Mouse (Mus musculus): Measurements from ENCODE around the gene Glyr1. TPM values are rescaled to one million over a fixed set of nuclear protein-coding genes. Genes with fewer than 3 reads are reported as not detected.

Glyr1 gene
- total RNA-seq (2021) = 100 to 1,000 TPM; 110 to 111 TPM
- long read RNA-seq, experiment 1, transcript Glyr1-202 (16 exons, 3,292 nt) = major isoform, 14 of 57 reads
- long read RNA-seq, experiment 1, transcript Glyr1-201 (16 exons, 3,280 nt) = minor isoform, 13 of 57 reads
- long read RNA-seq, experiment 1, partial matches to known transcripts = 11 of 57 reads
- long read RNA-seq, experiment 1, other reads (novel, unspliced or antisense) = 18 of 57 reads
- long read RNA-seq, experiment 2, transcript Glyr1-201 (16 exons, 3,280 nt) = minor isoform, 91 of 276 reads
- long read RNA-seq, experiment 2, transcript Glyr1-202 (16 exons, 3,292 nt) = major isoform, 93 of 276 reads
- long read RNA-seq, experiment 2, partial matches to known transcripts = 34 of 276 reads
- long read RNA-seq, experiment 2, other reads (novel, unspliced or antisense) = 54 of 276 reads

DNA sequence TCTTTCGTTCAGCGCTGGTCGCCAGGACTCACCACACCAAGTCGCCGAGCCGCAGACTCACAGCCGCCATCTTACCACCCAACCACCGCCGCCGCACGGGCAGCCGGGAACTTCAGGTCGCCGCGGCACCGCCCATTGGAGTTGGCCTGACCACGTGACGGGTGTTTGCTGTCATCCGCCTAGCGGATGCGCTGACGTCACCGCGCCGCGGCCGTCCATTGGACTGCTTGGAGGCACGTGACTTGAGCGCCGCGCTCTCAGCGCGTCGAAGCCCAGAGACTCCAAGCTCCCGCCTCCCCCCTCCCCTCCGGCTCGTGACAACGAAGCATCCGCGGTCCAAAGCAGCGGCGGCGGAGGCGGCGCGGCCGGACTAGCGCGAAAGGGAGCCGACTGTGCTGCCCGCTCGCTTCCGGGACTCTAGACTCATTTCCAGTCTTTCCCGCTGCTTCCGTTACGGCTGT is at the start of gene Glyr1, which contains the start of gene Ubn1:
Glyr1 (minus strand) TSS at position 90 of the 461 bp plus-strand sequence.
Ubn1 (plus strand) TSS at position 284 of the 461 bp plus-strand sequence.
- peak; percentile 95 to 98 for DNase-seq (ENCODE audit: low spot score in 2 of 2)

GRCm38 (mm10) chr16:5096504-5096903 is 46.8 kb upstream of the Glyr1 start:
- no peak for DNase-seq (ENCODE audit: low spot score in 2 of 2)

- DNase-seq (ENCODE audit: low spot score in 2 of 2) = no peak
Observed at GRCm38 (mm10) chr16:5093285-5093684, 43.6 kb upstream of the Glyr1 start.

GRCm38 (mm10) chr16:5089021-5089420 is 39.4 kb upstream of the Glyr1 start:
- DNase-seq (ENCODE audit: low spot score in 2 of 2) = no peak

DNA sequence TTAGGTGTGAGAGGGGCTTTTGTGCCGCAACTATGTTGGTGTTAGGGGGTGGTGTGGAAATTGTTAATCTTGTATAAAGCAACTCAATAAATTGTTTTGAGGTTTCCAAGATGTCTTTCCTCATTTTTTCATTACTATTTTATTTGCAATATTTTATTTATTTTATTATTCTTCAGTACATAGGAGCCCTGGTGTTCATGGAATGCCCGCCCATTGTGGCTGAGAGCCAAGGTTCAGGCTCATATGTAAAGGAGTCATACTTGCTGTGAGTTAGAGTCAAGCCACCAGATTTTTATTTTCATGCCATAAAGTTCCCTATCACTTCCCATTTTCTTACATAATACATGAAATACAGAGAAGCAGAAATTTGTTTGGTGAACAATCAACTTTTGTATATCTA is 36.5 kb upstream of the Glyr1 start:
- DNase-seq (ENCODE audit: low spot score in 2 of 2) = no peak

GRCm38 (mm10) chr16:5085196-5085595 is 35.5 kb upstream of the Glyr1 start:
- DNase-seq (ENCODE audit: low spot score in 2 of 2) = no peak

GRCm38 (mm10) chr16:5074341-5074740 is 24.7 kb upstream of the Glyr1 start:
- DNase-seq (ENCODE audit: low spot score in 2 of 2) = no peak

DNA sequence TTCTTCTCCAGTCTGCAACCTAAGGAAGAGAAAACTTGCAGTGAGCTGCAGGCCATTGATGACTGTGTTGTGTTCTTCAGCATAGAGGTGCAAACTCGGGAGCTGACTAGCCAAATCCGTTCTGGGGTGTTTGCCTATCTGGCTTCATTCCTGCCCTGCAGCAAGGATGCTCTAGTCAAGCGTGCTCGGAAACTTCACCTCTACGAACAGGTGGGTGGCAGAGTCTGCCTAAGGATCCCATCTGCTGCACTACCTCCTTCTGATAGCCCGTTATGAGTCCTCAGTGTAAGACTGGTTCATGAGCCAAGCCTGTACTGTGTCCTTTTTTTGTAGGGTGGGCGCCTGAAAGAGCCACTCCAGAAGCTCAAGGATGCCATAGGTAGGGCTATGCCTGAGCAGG is 22.3 kb upstream of the Glyr1 start:
- DNase-seq (ENCODE audit: low spot score in 2 of 2) = no peak

DNA sequence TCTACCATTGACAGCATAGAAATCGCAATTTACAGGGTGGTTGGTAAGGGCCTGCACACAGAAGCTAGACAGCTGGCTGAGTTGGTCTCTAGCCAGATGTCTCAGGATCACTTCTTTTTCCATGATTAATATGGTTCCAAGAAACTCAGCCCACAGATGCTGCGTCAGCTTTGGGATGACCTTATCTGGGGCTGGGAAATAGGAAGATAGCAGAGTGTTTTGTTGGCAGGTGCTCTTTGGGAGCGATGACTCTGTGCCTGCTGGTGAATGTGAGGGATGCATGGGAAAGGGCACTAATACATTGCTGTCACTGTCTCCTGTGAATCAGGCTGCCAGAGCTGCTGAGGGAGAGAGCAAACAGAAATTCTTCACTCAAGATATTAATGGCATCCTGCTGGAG is 20.7 kb upstream of the Glyr1 start:
- DNase-seq (ENCODE audit: low spot score in 2 of 2) = no peak

- DNase-seq (ENCODE audit: low spot score in 2 of 2) = no peak
Observed at GRCm38 (mm10) chr16:5063472-5063871, 13.8 kb upstream of the Glyr1 start.

DNA sequence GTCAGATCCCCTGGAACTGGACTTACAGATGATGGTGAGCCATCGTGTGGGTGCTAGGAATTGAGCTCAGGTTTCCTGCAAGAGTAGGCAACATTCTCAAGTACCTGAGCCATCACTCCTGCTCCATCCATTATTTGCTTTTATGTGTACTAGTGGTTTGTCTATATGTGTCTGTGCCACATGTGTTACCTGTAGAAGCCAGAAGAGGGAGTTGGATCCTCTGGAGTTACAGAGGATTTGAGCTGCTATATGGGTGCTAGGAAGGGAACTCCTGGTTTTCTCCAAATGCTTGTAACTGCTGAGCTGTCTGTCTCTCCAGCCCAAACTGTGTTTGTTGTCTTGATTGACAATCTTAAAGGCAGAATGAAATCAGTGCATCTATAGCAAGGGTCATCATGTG is 8.5 kb upstream of the Glyr1 start:
- DNase-seq (ENCODE audit: low spot score in 2 of 2) = no peak

- DNase-seq (ENCODE audit: low spot score in 2 of 2) = peak in 1 of 2 experiments; percentile 62
Observed at GRCm38 (mm10) chr16:5050251-5051110, 818 bp upstream of the Glyr1 start.

GRCm38 (mm10) chr16:5049182-5049773 is 385 bp downstream of the Glyr1 start:
- peak in 1 of 2 experiments; percentile 11 for DNase-seq (ENCODE audit: low spot score in 2 of 2)

GRCm38 (mm10) chr16:5045322-5045721 is 4.3 kb downstream of the Glyr1 start:
- no peak for DNase-seq (ENCODE audit: low spot score in 2 of 2)

GRCm38 (mm10) chr16:5036649-5037234 is 12.9 kb downstream of the Glyr1 start:
- DNase-seq (ENCODE audit: low spot score in 2 of 2) = no peak

DNA sequence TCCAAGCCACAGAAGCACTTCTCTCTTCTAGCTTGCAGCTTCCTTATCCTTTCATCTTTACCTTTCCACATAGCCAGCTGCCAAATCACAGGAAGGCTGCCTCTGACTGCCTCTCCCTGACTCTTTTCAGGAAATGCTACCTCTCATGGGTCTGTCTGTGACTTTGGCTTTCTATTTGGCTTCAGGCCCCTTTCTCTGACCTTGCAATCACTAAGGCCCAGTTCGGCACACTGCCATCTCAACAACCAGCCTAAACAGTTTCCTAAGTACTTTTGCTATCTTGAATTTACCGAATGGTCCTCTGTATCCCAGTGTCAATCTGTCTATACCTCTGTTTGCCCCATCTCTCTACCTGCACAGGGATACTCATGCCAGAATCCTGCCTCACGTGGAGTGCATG is 14.1 kb downstream of the Glyr1 start:
- DNase-seq (ENCODE audit: low spot score in 2 of 2) = no peak

DNA sequence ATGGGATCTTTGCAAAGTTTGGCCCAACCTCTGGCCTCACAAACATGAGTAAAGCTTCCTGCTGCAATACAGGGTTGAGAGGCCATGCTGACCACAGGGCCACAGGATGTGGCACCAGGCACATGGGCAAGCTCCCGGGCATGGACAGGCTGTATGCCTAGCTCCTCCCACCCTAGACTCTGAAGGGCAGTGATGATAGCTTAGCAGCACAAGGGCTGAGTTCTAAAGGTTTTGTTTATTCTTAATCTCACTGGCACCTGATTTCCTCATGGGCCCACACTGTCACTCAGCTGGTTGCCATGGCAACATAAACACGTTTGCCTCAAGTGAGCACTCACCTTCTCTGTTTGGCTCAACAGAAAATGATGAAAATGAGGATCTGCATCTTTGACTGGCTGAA is 19.8 kb downstream of the Glyr1 start:
- no peak for DNase-seq (ENCODE audit: low spot score in 2 of 2)

DNA sequence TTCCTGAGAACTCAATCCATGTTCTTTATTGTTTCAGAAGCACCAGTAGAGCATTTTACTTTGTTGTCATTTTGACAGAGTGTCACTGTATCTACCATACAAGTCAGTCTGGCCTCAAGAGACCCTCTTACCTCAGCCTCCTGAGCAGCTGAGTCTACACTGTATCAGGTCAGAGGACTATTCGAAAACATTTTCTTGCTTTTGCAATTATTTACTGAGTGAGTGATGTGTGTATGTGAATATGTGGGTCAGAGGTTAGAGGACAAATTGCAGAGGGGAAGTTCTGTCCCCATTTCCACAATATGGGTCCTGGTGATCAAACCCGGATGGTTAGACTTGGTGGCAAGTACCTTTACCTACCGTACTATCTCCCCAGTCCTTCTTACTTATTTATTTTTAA is 25.6 kb downstream of the Glyr1 start:
- DNase-seq (ENCODE audit: low spot score in 2 of 2) = no peak

GRCm38 (mm10) chr16:5014578-5014977 is 35.1 kb downstream of the Glyr1 start:
- no peak for DNase-seq (ENCODE audit: low spot score in 2 of 2)

DNA sequence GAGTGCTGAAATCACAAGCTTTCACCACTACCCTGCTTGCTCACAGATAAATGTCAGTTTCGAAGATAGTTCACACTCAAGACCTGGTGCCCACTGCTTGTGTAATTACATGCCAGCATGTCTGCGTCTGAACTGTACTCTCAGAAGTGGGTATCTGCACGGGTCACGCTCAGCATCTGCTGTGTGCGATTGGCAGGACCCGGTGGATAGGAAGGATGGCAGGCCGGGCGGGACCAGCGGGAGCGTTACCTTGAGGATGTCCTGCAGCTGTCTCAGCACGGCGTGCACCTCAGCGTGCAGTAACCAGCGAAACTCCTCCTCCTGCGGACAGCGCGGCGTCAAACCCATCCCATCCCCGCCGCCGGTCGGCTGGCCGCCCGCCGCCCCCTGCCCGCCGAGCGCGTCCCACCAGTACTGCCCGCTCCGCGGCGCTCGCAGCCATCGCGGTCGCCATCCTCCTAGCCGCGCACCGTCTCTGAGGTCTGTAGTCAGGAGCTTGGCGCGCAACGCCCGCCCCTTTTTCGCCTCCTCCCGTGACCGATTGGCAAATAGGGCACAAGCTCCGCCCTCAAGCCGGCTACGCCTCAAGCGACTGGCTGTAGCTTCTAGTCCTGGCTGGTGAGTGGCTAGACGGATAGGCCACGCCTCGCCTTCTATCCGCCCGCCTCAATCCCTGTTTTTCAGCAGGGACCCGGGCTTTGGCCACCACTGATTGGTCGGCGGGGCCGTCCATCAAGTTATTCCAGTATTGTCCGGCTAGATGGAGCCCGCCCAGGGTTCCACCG is 36.4 kb downstream of the Glyr1 start, which contains the start of gene Rogdi:
Rogdi (minus strand) TSS at position 500 of the 785 bp plus-strand sequence.
- DNase-seq (ENCODE audit: low spot score in 2 of 2) = peak; percentile 82 to 91
